Mouse (Mus musculus) midbrain, postnatal 0 days (tissue): ENCODE measurements around the gene Lztr1. TPM values are rescaled to one million over a fixed set of nuclear protein-coding genes. Genes with fewer than 3 reads are reported as not detected.
"Not testable (repeated sequence)": the region's sequence is repeated elsewhere in the genome, so short reads cannot be mapped to it uniquely, and the experiment has no call there.

Source experiments
- ATAC-seq: fragments of 200-750 bp; cut with Nextera tagmentation; 2 replicates; pipeline ENCODE4 v1.8.0; 2017; ENCODE audit warnings: moderate number of reproducible peaks, mild to moderate bottlenecking, moderate TSS enrichment, moderate library complexity; ENCODE audit not compliant: low FRiP score
- DNase-seq: peaks from one replicate; pipeline ENCODE4 v3.0.0-alpha.2; 2015; ENCODE audit warnings: low spot score
- H3K27ac ChIP-seq: fragments of 300-500 bp; sonication (generic); 2 replicates; pipeline ENCODE4 v1.5.1; 2014; ENCODE audit warnings: low read depth, mild to moderate bottlenecking, low read length, mixed read lengths
- H3K27me3 ChIP-seq: fragments of 300-500 bp; sonication (generic); 2 replicates; pipeline ENCODE4 v1.6.1; 2014; ENCODE audit warnings: low read length, control low read depth, mixed read lengths; ENCODE audit not compliant: insufficient read depth
- H3K36me3 ChIP-seq: fragments of 300-500 bp; sonication (generic); 2 replicates; pipeline ENCODE4 v1.6.1; 2014; ENCODE audit warnings: low read length, control low read depth, mixed read lengths; ENCODE audit not compliant: insufficient read depth
- H3K4me1 ChIP-seq: fragments of 300-500 bp; sonication (generic); 2 replicates; pipeline ENCODE4 v1.6.1; 2014; ENCODE audit warnings: mild to moderate bottlenecking, control low read depth, antibody characterized with exemption, low read length, mixed read lengths; ENCODE audit not compliant: insufficient read depth
- H3K4me2 ChIP-seq: fragments of 300-500 bp; sonication (generic); 2 replicates; pipeline ENCODE4 v1.6.1; 2014; ENCODE audit warnings: low read depth, mild to moderate bottlenecking, low read length, mixed read lengths; ENCODE audit not compliant: poor library complexity, severe bottlenecking
- H3K4me3 ChIP-seq: fragments of 300-500 bp; sonication (generic); 2 replicates; pipeline ENCODE4 v1.5.1; 2014; ENCODE audit warnings: low read depth, mild to moderate bottlenecking, low read length, moderate library complexity
- H3K9ac ChIP-seq: fragments of 300-500 bp; sonication (generic); replicated peaks from 2 replicates; pipeline ENCODE4 v1.6.1; 2014; ENCODE audit warnings: mild to moderate bottlenecking, low read length, moderate library complexity, mixed read lengths; ENCODE audit not compliant: poor library complexity, severe bottlenecking
- H3K9me3 ChIP-seq: fragments of 300-500 bp; sonication (generic); 2 replicates; pipeline ENCODE4 v1.6.1; 2016; ENCODE audit warnings: low read length, control low read depth
- CTCF ChIP-seq: IDR thresholded peaks from 2 replicates; pipeline ENCODE4 v1.5.1; 2016; ENCODE audit warnings: antibody characterized with exemption, mild to moderate bottlenecking
- WGBS: fragments of 180-500 bp; shearing (Covaris S2); extraction: QIAGEN DNeasy Blood & Tissue Kit; methylation state at CpG from one replicate; pipeline ENCODE4 v1.1.7; 2014; 5-methylcytosine and 5-hydroxymethylcytosine counted together
- polyA plus RNA-seq: library from polyadenylated mRNA; unstranded; fragments of >200 nt; fragmentation: Nextera tagmentation; extraction: Ambion mirVana; gene quantifications from 2 replicates; pipeline ENCODE4 v1.2.1, GENCODE M21; 2015
- total RNA-seq: library from RNA; depleted of rRNA; stranded (reverse); fragments of >200 nt; gene quantifications from 2 replicates; pipeline ENCODE4 v1.2.3, GENCODE M21; 2014

The Lztr1 gene
- total and polyA plus RNA-seq, 2 experiments from 2014 or later: 94.0 to 221 TPM

GRCm38 (mm10) chr16:17499249-17499883 is 9.1 kb upstream of the Lztr1 start:
- no peak overlapping the region for H3K27ac ChIP-seq
- WGBS: 11% methylated on average over 10 of the region's 10 CpGs

GRCm38 (mm10) chr16:17502681-17503080 is 5.8 kb upstream of the Lztr1 start:
- no peak overlapping the region for H3K4me2 ChIP-seq
- no peak overlapping the region for H3K9ac ChIP-seq
- H3K27me3 ChIP-seq: no peaks in the 10 kb centered on the region
- no peak overlapping the region for H3K4me3 ChIP-seq
- no peaks in the 10 kb centered on the region for H3K9me3 ChIP-seq
- no peaks in the 10 kb centered on the region for H3K36me3 ChIP-seq
- TF ChIP-seq CTCF: no peak
- WGBS: 83% methylated on average over 4 of the region's 4 CpGs
- H3K27ac ChIP-seq: no peak overlapping the region
- H3K4me1 ChIP-seq: 0 out of 2 replicates have a peak, but pooled peaks cover 3% of the 10 kb centered on the region
- DNase-seq (no peak), ATAC-seq (no peak)

More at GRCm38 (mm10) chr16:17499249-17499883, 9.1 kb upstream of the Lztr1 start:
- DNase-seq (peak; percentile 64), ATAC-seq (peak; percentile 77)
- Histone ChIP-seq H3K4me1 (0 out of 2 replicates have a peak, but pooled peaks cover 3% of the 10 kb centered on the region), H3K4me2 (peak overlapping the region; percentile 18; the same call in 1 of the 2 replicates), H3K4me3 (no peak overlapping the region), H3K27me3 (no peaks in the 10 kb centered on the region), H3K9ac (peak overlapping the region; percentile 34; the same call in 1 of the 2 replicates), H3K36me3 (no peaks in the 10 kb centered on the region), H3K9me3 (no peaks in the 10 kb centered on the region)
- TF ChIP-seq CTCF: no peak

GRCm38 (mm10) chr16:17507018-17507552 is 1.4 kb upstream of the Lztr1 start:
- H3K9ac ChIP-seq: no peak overlapping the region

GRCm38 (mm10) chr16:17508031-17508430 is 457 bp upstream of the Lztr1 start:
- Histone ChIP-seq H3K36me3 (peaks cover 17% of the 10 kb centered on the region), H3K4me3 (peak overlapping the region; percentile 77), H3K4me1 (peaks cover 12% of the 10 kb centered on the region), H3K9ac (peak overlapping the region; percentile 84), H3K27ac (peak overlapping the region; percentile 84), H3K4me2 (peak overlapping the region; percentile 60)
- ATAC-seq: peak; percentile 18; the same call in 1 of the 2 replicates
- DNase-seq, H3K27me3 ChIP-seq, H3K9me3 ChIP-seq: not testable (repeated sequence)
- WGBS: 27% methylated on average over 3 of the region's 3 CpGs
- peak; percentile 39; the same call in 1 of the 2 replicates for TF ChIP-seq CTCF

More at GRCm38 (mm10) chr16:17507018-17507552, 1.4 kb upstream of the Lztr1 start:
- Histone ChIP-seq H3K27ac (no peak overlapping the region), H3K9me3 (no peaks in the 10 kb centered on the region), H3K4me3 (no peak overlapping the region), H3K4me2 (no peak overlapping the region), H3K4me1 (peaks cover 12% of the 10 kb centered on the region), H3K27me3 (no peaks in the 10 kb centered on the region), H3K36me3 (peaks cover 8% of the 10 kb centered on the region)
- ATAC-seq (no peak), DNase-seq (no peak)
- TF ChIP-seq CTCF: no peak
- 91% methylated on average over 5 of the region's 5 CpGs for whole genome bisulfite sequencing

- H3K4me3 ChIP-seq: peak overlapping the region; percentile 77
- WGBS: 13% methylated on average over 9 of the region's 9 CpGs
- no peaks in the 10 kb centered on the region for H3K27me3 ChIP-seq
- peak; percentile 20 for DNase-seq
- peak overlapping the region; percentile 60 for H3K4me2 ChIP-seq
- H3K9me3 ChIP-seq: no peaks in the 10 kb centered on the region
- no peak for ATAC-seq
- no peak for TF ChIP-seq CTCF
- peak overlapping the region; percentile 84 for H3K9ac ChIP-seq
- H3K4me1 ChIP-seq: peaks cover 12% of the 10 kb centered on the region
- H3K27ac ChIP-seq: peak overlapping the region; percentile 84
- H3K36me3 ChIP-seq: peaks cover 25% of the 10 kb centered on the region
Measured at GRCm38 (mm10) chr16:17509240-17509597, 731 bp downstream of the Lztr1 start.

GRCm38 (mm10) chr16:17510143-17510542 is 1.7 kb downstream of the Lztr1 start:
- 95% methylated on average over 2 of the region's 2 CpGs for WGBS
- Histone ChIP-seq H3K4me1 (peaks cover 12% of the 10 kb centered on the region), H3K9me3 (no peaks in the 10 kb centered on the region), H3K27me3 (no peaks in the 10 kb centered on the region), H3K36me3 (peaks cover 25% of the 10 kb centered on the region), H3K9ac (peak overlapping the region; percentile 84; the same call in 1 of the 2 replicates), H3K27ac (no peak overlapping the region), H3K4me2 (peak overlapping the region; percentile 60), H3K4me3 (no peak overlapping the region)
- ATAC-seq: no peak
- no peak for TF ChIP-seq CTCF
- no peak for DNase-seq
